Mouse (Mus musculus) midbrain, embryonic 16.5 days (tissue): Measurements from ENCODE around the gene Iqcg. TPM values are rescaled to one million over a fixed set of nuclear protein-coding genes. Genes with fewer than 3 reads are reported as not detected.

Experiments
- ATAC-seq: fragments of 200-750 bp; cut with Nextera tagmentation; 2 replicates; pipeline ENCODE4 v1.8.0; 2017; ENCODE audit warnings: moderate TSS enrichment
- H3K27ac ChIP-seq: fragments of 300-500 bp; sonication (generic); 2 replicates; pipeline ENCODE4 v1.5.1; 2014; ENCODE audit warnings: mild to moderate bottlenecking, low read length, mixed read lengths
- H3K27me3 ChIP-seq: fragments of 300-500 bp; sonication (generic); 2 replicates; pipeline ENCODE4 v1.6.1; 2014; ENCODE audit warnings: low read depth, low read length, mixed read lengths; ENCODE audit not compliant: control insufficient read depth, insufficient read depth
- H3K36me3 ChIP-seq: fragments of 300-500 bp; sonication (generic); 2 replicates; pipeline ENCODE4 v1.6.1; 2014; ENCODE audit warnings: mild to moderate bottlenecking, low read length, moderate library complexity, mixed read lengths; ENCODE audit not compliant: control insufficient read depth, insufficient read depth
- H3K4me1 ChIP-seq: fragments of 300-500 bp; sonication (generic); 2 replicates; pipeline ENCODE4 v1.6.1; 2014; ENCODE audit warnings: mild to moderate bottlenecking, low read length, mixed read lengths; ENCODE audit not compliant: control insufficient read depth, insufficient read depth
- H3K4me2 ChIP-seq: fragments of 300-500 bp; sonication (generic); 2 replicates; pipeline ENCODE4 v1.6.1; 2014; ENCODE audit warnings: mild to moderate bottlenecking, low read length, mixed read lengths
- H3K4me3 ChIP-seq: fragments of 300-500 bp; sonication (generic); 2 replicates; pipeline ENCODE4 v1.5.1; 2014; ENCODE audit warnings: low read depth, mild to moderate bottlenecking, low read length, moderate library complexity, mixed read lengths
- H3K9ac ChIP-seq: fragments of 300-500 bp; sonication (generic); 2 replicates; pipeline ENCODE4 v1.6.1; 2014; ENCODE audit warnings: low read depth, low read length, mixed read lengths
- H3K9me3 ChIP-seq: fragments of 300-500 bp; sonication (generic); replicated peaks from 2 replicates; pipeline ENCODE4 v1.6.1; 2014; ENCODE audit warnings: mild to moderate bottlenecking, low read length, mixed read lengths; ENCODE audit not compliant: control insufficient read depth, poor library complexity, severe bottlenecking
- WGBS: fragments of 180-500 bp; shearing (Covaris S2); extraction: QIAGEN DNeasy Blood & Tissue Kit; methylation state at CpG from one replicate; pipeline ENCODE4 v1.1.7; 2014; 5-methylcytosine and 5-hydroxymethylcytosine counted together
- polyA plus RNA-seq: library from polyadenylated mRNA; unstranded; fragments of >200 nt; fragmentation: Nextera tagmentation; extraction: Ambion mirVana; gene quantifications from 2 replicates; pipeline ENCODE4 v1.2.1, GENCODE M21; 2015

Gene Iqcg
- 7.6 and 7.8 TPM in 2 replicates for polyA plus RNA-seq

DNA sequence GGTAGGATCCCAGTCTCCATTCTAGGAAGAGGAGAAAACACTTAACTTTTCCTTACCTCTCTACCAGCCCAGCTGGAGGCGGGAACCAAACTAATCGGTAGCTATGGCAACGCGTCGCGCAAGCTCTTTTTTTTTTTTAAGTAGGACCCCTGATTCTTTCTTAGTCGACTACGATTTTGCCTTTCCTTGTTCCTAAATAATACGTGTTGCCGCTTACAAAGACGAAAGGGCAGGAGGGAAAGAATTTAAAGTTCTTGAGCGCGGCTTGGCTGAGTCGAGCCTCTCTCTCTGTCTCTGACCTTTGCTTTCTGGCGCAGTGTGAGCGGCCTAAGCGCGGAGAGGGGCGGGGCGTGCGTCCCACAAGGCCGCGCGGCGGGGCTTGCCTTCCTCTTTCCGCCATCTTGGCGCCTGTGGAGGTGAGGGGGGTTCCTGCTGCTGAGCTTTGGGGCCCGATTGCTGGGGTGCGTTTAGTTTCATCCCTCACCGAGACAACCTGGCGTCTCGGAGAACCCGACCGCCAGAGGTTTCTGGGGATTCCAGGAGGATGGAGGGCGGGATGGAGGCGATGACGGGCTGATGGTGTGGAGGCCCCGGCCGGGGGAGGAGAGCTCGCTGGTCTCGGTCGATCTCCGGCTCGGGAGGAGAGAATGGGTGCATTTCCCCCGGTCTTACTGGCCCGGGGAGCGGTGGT lies at the start of gene Iqcg, which contains the start of gene Rpl35a:
Gene Iqcg, minus strand, starts transcription at position 124 of the 691 bp plus-strand sequence.
Gene Rpl35a, plus strand, starts transcription at position 359 of the 691 bp plus-strand sequence.
- Histone ChIP-seq H3K36me3 (peaks cover 7% of the 10 kb centered on the region), H3K4me2 (peak within 1 kb of the TSS; percentile 75), H3K27me3 (no peaks in the 10 kb centered on the region), H3K9me3 (no peaks in the 10 kb centered on the region), H3K4me3 (peak within 1 kb of the TSS; percentile 88), H3K27ac (peak within 1 kb of the TSS; percentile 91), H3K9ac (peak within 1 kb of the TSS; percentile 95), H3K4me1 (peaks cover 15% of the 10 kb centered on the region)
- ATAC-seq = peak; percentile 94
- under 1% methylated on average over 46 of the region's 47 CpGs for WGBS

DNA sequence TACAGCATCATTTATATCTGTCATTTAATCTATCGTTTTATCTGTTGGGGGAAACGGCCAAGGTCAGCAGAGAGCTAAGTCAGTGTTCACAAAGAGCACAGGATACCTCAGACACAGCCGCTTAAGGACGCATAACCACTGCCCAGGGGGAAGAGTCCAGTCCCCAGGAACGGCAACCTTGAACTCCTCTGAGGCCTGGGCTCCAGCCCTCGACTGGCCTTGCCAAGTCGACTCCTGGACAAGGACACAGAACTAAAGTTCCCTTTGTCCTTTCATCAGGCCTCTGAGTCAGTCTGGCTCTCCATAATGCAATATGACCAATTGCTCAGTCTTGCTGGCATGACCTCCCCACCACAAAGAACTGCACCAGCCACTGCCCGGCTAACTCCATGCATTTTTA lies 29.6 kb upstream of the Iqcg start:
- no peak for ATAC-seq
- H3K9ac ChIP-seq = no peak overlapping the region
- no peak overlapping the region for H3K4me3 ChIP-seq
- 91% methylated on average over 8 of the region's 8 CpGs for WGBS
- no peak overlapping the region for H3K27ac ChIP-seq
- H3K27me3 ChIP-seq = no peaks in the 10 kb centered on the region
- H3K4me2 ChIP-seq = no peak overlapping the region
- no peaks in the 10 kb centered on the region for H3K4me1 ChIP-seq
- H3K36me3 ChIP-seq = peaks cover 14% of the 10 kb centered on the region; the same call in 1 of the 2 replicates
- H3K9me3 ChIP-seq = no peaks in the 10 kb centered on the region

DNA sequence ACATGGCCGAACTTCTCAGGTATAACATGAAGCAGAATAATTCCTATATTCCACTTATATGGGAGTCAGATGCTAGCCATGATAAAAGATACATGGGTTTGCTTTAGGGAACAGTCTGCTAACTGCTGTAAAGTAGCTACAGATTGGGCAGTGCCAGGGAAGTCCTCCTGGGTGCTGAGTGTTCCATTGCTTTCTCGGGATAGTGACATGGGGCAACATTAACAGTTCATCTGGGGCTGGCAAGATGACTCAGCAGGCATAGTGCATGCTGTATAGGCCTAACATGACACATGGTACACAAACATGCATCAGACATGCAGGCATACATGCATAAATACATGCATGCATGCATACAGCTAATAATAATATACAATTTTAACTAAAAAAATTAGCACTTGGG lies 28.0 kb upstream of the Iqcg start:
- no peak for ATAC-seq
- H3K4me1 ChIP-seq = no peaks in the 10 kb centered on the region
- H3K36me3 ChIP-seq = peaks cover 7% of the 10 kb centered on the region; the same call in 1 of the 2 replicates
- H3K9ac ChIP-seq = no peak overlapping the region
- no peaks in the 10 kb centered on the region for H3K27me3 ChIP-seq
- H3K9me3 ChIP-seq = no peaks in the 10 kb centered on the region
- H3K4me3 ChIP-seq = no peak overlapping the region
- 94% methylated on average over 2 of the region's 2 CpGs for WGBS
- no peak overlapping the region for H3K27ac ChIP-seq
- H3K4me2 ChIP-seq = no peak overlapping the region

DNA sequence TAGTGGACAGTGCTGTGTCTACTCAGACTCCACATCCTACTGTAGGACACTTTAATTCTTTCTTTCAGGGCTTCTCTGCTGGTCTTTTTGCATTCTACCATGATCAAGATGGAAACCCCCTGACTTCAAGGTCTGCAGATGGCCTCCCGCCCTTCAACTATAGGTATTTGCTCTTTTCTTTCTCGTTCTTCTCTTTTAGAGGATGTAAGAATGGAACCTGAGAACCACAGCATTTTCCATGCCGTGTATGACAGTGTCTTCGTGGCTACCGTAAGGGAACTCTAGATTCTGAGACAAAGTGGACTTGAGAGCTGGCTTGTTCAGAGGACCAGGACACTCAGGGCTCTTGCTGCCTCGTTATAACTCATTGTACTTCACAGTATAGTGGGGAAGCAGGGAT lies 26.9 kb upstream of the Iqcg start:
- Histone ChIP-seq H3K4me3 (no peak overlapping the region), H3K4me2 (no peak overlapping the region), H3K27me3 (no peaks in the 10 kb centered on the region), H3K4me1 (no peaks in the 10 kb centered on the region), H3K9me3 (no peaks in the 10 kb centered on the region), H3K9ac (no peak overlapping the region), H3K27ac (no peak overlapping the region), H3K36me3 (peaks cover 7% of the 10 kb centered on the region; the same call in 1 of the 2 replicates)
- no peak for ATAC-seq
- 95% methylated on average over 6 of the region's 6 CpGs for WGBS

DNA sequence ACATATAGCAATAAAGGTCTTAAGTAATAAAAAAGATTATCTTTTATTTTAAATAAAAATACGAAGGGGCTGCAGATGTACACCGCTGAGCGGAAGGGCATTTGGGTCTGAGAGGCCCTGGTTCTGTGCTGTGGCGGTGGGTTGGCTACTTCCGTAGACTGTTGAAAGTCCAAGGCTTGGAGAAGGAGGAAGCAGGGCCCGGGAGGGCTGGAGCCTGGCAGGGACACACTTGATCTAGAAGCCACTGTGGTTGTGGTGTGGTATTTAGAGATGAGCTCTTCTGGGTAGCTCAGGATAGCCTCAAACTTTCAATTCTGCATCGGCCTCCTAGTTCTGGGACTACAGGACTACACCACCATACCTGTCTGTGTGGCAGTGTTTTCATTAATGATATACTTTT lies 24.0 kb upstream of the Iqcg start:
- Histone ChIP-seq H3K36me3 (peaks cover 9% of the 10 kb centered on the region; the same call in 1 of the 2 replicates), H3K27me3 (no peaks in the 10 kb centered on the region), H3K4me3 (no peak overlapping the region), H3K9me3 (no peaks in the 10 kb centered on the region), H3K4me1 (no peaks in the 10 kb centered on the region), H3K27ac (no peak overlapping the region), H3K9ac (no peak overlapping the region), H3K4me2 (no peak overlapping the region)
- WGBS = 97% methylated on average over 7 of the region's 7 CpGs
- no peak for ATAC-seq

GRCm38 (mm10) chr16:33077069-33077627 lies 21.1 kb upstream of the Iqcg start:
- no peaks in the 10 kb centered on the region for H3K4me1 ChIP-seq
- no peaks in the 10 kb centered on the region for H3K27me3 ChIP-seq
- H3K36me3 ChIP-seq = peaks cover 7% of the 10 kb centered on the region; the same call in 1 of the 2 replicates
- no peak overlapping the region for H3K4me2 ChIP-seq
- no peak overlapping the region for H3K27ac ChIP-seq
- H3K9me3 ChIP-seq = no peaks in the 10 kb centered on the region
- ATAC-seq = no peak
- H3K9ac ChIP-seq = no peak overlapping the region
- 96% methylated on average over 5 of the region's 5 CpGs for WGBS
- no peak overlapping the region for H3K4me3 ChIP-seq

DNA sequence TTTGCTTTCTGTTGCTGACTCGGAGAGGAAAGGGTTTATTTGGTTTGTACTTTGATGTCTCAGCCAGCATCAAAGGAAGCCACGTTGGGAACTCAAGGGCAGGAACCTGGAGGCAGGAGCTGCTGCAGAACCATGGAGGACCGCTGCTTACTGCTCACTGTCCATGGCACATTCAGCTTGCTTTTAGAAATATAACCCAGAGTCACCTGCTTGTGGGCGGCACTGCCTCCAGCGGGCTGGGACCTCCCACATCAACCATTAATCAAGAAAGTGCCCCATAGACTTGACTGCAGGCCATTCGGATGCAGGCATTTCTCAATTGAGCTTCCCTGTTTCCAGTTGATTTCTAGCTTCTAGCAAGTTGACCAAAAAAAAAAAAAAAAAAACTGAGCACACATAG lies 20.1 kb upstream of the Iqcg start:
- Histone ChIP-seq H3K4me3 (no peak overlapping the region), H3K9ac (no peak overlapping the region), H3K27me3 (no peaks in the 10 kb centered on the region), H3K27ac (no peak overlapping the region), H3K4me1 (no peaks in the 10 kb centered on the region), H3K4me2 (no peak overlapping the region), H3K36me3 (peaks cover 7% of the 10 kb centered on the region; the same call in 1 of the 2 replicates), H3K9me3 (no peaks in the 10 kb centered on the region)
- no peak for ATAC-seq
- WGBS = 85% methylated on average over 6 of the region's 6 CpGs

- H3K27ac ChIP-seq = no peak overlapping the region
- WGBS = 91% methylated on average over 5 of the region's 5 CpGs
- H3K36me3 ChIP-seq = peaks cover 12% of the 10 kb centered on the region; the same call in 1 of the 2 replicates
- no peak overlapping the region for H3K9ac ChIP-seq
- no peak for ATAC-seq
- no peaks in the 10 kb centered on the region for H3K27me3 ChIP-seq
- no peaks in the 10 kb centered on the region for H3K4me1 ChIP-seq
- no peak overlapping the region for H3K4me3 ChIP-seq
- H3K9me3 ChIP-seq = no peaks in the 10 kb centered on the region
- no peak overlapping the region for H3K4me2 ChIP-seq
Observed at GRCm38 (mm10) chr16:33074967-33075366, 18.9 kb upstream of the Iqcg start.

DNA sequence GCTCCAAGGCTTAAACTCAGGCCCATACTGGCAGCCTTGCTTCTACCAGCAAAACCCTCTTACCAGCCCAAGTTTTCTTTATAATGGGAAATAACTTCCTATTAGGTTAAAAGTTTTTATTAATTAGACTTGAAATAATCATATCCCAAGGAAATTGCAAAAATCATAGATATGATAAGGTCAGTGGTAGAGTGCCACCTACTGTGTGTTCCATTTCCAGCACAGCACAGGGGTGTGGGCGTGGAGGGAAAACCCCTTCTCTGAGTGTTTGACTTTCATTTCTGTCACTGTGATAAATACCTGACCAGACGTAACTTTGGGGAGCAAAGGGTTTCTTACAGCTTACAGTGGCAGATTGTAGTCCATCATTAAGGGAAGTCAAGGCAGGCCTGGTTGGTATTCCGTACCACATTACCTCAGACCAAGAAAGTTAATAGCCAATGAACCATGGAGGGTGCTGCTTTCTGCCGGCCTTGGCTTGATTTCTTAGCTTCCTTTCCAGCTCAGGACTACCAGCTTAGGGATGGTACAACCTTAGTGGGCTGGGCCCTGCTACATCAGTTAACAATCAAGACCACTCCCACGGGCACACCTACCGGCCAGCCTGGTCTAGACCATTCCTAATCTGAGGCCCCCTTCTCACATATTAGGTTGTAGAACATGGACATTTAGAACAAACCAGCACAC lies 17.0 kb upstream of the Iqcg start:
- WGBS = 89% methylated on average over 6 of the region's 6 CpGs
- H3K36me3 ChIP-seq = peaks cover 13% of the 10 kb centered on the region; the same call in 1 of the 2 replicates

More for the DNA sequence above, 17.0 kb upstream of the Iqcg start:
- ATAC-seq = no peak
- Histone ChIP-seq H3K9me3 (no peaks in the 10 kb centered on the region), H3K9ac (no peak overlapping the region), H3K4me1 (no peaks in the 10 kb centered on the region), H3K4me3 (no peak overlapping the region), H3K27me3 (no peaks in the 10 kb centered on the region), H3K27ac (no peak overlapping the region), H3K4me2 (no peak overlapping the region)
